Mouse (Mus musculus) small intestine, adult 10 weeks (tissue): ENCODE data around the gene Ets2. TPM values are rescaled to one million over a fixed set of nuclear protein-coding genes. Genes with fewer than 3 reads are reported as not detected.

Source experiments
- polyA plus RNA-seq: library from polyadenylated mRNA; stranded (reverse); fragments of 350-450 nt; fragmentation: Illumina TruSeq; extraction: RNeasy Lipid Tissue Mini Kit (QIAGEN cat#74804); gene quantifications from one replicate; pipeline ENCODE4 v1.2.3, GENCODE M21; 2014; ENCODE audit warnings: low replicate concordance

Gene Ets2
- 76.7 TPM for polyA plus RNA-seq

DNA sequence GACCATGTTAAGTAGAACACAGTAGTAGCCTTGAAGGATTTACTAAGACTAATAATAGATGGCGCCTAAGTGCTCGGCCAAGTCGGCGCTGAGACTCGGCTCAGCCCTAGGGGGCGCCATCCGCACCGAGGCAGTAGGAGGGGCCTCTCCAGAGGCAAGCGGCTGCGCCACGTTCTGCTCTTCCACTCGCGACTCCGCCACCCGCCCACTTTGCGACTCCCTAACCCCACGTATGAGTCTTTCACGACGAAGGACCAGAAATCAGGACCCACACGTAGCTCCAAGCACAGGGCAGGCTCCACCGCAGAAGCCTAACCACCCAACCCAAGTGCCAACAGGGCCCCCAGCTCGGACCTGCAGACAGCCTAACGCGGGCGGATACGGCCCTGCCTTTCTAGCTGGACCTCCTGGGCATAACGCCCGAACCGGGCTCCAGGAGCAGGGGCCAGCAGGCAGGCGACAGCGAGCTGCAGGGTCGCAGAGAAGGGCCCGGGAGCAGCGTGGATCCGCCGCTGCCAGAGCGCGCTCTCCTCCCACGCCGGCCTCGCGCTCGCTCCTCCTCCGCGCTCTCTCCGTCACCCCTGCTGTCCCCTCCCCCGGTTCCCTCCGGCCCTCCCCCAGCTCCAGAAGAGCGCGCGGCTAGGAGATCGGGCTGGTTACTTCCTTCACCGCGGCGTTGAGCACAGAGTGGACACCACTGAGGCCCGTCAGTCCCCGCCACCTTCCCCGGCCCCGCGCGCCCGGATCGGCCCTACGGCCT is at the start of gene Ets2:
TSS of gene Ets2 (plus strand) at position 274 of the 760 bp plus-strand sequence.

Other genes starting within 250 kb of the Ets2 start
- gene Erg, start 115.5 kb upstream of the Ets2 start, polyA plus RNA-seq: 1.9 TPM